Mouse (Mus musculus) macrophage (primary cell): ENCODE measurements around the gene B230104I21Rik. TPM values are rescaled to one million over a fixed set of nuclear protein-coding genes. Genes with fewer than 3 reads are reported as not detected.

Source experiments
- H3K27ac ChIP-seq: fragments of 350-480 bp; formaldehyde crosslinking; 2 replicates; pipeline ENCODE4 v1.9.0; 2021
- H3K36me3 ChIP-seq: fragments of 350-480 bp; formaldehyde crosslinking; 2 replicates; pipeline ENCODE4 v1.9.0; 2021; ENCODE audit errors: inconsistent target
- H3K4me3 ChIP-seq: fragments of 350-480 bp; formaldehyde crosslinking; 2 replicates; pipeline ENCODE4 v1.9.0; 2021; ENCODE audit errors: inconsistent target
- H3K79me2 ChIP-seq: fragments of 350-480 bp; formaldehyde crosslinking; 2 replicates; pipeline ENCODE4 v1.9.0; 2021; ENCODE audit errors: inconsistent target
- WGBS: methylation state at CpG from one replicate; pipeline ENCODE4 v1.1.7; 2026; ENCODE audit warnings: inconsistent platforms; ENCODE audit not compliant: missing documents; 5-methylcytosine and 5-hydroxymethylcytosine counted together
- polyA plus RNA-seq: library from polyadenylated mRNA; stranded (reverse); fragments of 250-400 nt; gene quantifications from 3 replicates; pipeline ENCODE4 v1.2.4, GENCODE M21; 2018; ENCODE audit warnings: inconsistent platforms

B230104I21Rik gene
- polyA plus RNA-seq, 1 experiment from 2014 or later: not detected

- H3K36me3 ChIP-seq: no peaks in the 10 kb centered on the region
- H3K79me2 ChIP-seq: no peaks in the 10 kb centered on the region
- no peak overlapping the region for H3K4me3 ChIP-seq
- 89% methylated on average over 6 of the region's 6 CpGs for WGBS
- no peak overlapping the region for H3K27ac ChIP-seq
Measured at GRCm38 (mm10) chr4:154366836-154367235, 30.9 kb downstream of the B230104I21Rik start.

- H3K36me3 ChIP-seq: no peaks in the 10 kb centered on the region
- WGBS: 84% methylated on average over 5 of the region's 5 CpGs
- no peaks in the 10 kb centered on the region for H3K79me2 ChIP-seq
- H3K4me3 ChIP-seq: no peak overlapping the region
- no peak overlapping the region for H3K27ac ChIP-seq
Measured at GRCm38 (mm10) chr4:154369089-154369488, 33.2 kb downstream of the B230104I21Rik start.

GRCm38 (mm10) chr4:154370841-154371240 lies 34.9 kb downstream of the B230104I21Rik start:
- H3K79me2 ChIP-seq: no peaks in the 10 kb centered on the region
- no peaks in the 10 kb centered on the region for H3K36me3 ChIP-seq
- 81% methylated on average over 8 of the region's 8 CpGs for WGBS
- no peak overlapping the region for H3K27ac ChIP-seq
- no peak overlapping the region for H3K4me3 ChIP-seq

GRCm38 (mm10) chr4:154371542-154372247 lies 35.8 kb downstream of the B230104I21Rik start:
- Histone ChIP-seq H3K79me2 (no peaks in the 10 kb centered on the region), H3K4me3 (no peak overlapping the region), H3K36me3 (no peaks in the 10 kb centered on the region), H3K27ac (no peak overlapping the region)
- WGBS: 89% methylated on average over 13 of the region's 13 CpGs

- Histone ChIP-seq H3K4me3 (no peak overlapping the region), H3K27ac (no peak overlapping the region), H3K79me2 (no peaks in the 10 kb centered on the region), H3K36me3 (no peaks in the 10 kb centered on the region)
- WGBS: 47% methylated on average over 10 of the region's 10 CpGs
Measured at GRCm38 (mm10) chr4:154375939-154376625, 40.2 kb downstream of the B230104I21Rik start.

GRCm38 (mm10) chr4:154378876-154379275 lies 42.9 kb downstream of the B230104I21Rik start:
- Histone ChIP-seq H3K79me2 (no peaks in the 10 kb centered on the region), H3K36me3 (no peaks in the 10 kb centered on the region), H3K4me3 (no peak overlapping the region), H3K27ac (no peak overlapping the region)
- 93% methylated on average over 2 of the region's 2 CpGs for WGBS

- H3K79me2 ChIP-seq: no peaks in the 10 kb centered on the region
- WGBS: 94% methylated on average over 8 of the region's 8 CpGs
- H3K36me3 ChIP-seq: no peaks in the 10 kb centered on the region
- H3K27ac ChIP-seq: no peak overlapping the region
- H3K4me3 ChIP-seq: no peak overlapping the region
Measured at GRCm38 (mm10) chr4:154385208-154385607, 49.3 kb downstream of the B230104I21Rik start.

- 85% methylated on average over 2 of the region's 2 CpGs for WGBS
- no peak overlapping the region for H3K4me3 ChIP-seq
- no peaks in the 10 kb centered on the region for H3K36me3 ChIP-seq
Measured at GRCm38 (mm10) chr4:154385918-154386317, 50.0 kb downstream of the B230104I21Rik start.

GRCm38 (mm10) chr4:154386810-154387209 lies 50.9 kb downstream of the B230104I21Rik start:
- H3K27ac ChIP-seq: no peak overlapping the region
- no peak overlapping the region for H3K4me3 ChIP-seq
- no peaks in the 10 kb centered on the region for H3K36me3 ChIP-seq
- no peaks in the 10 kb centered on the region for H3K79me2 ChIP-seq
- 85% methylated on average over 8 of the region's 8 CpGs for WGBS

More at GRCm38 (mm10) chr4:154385918-154386317, 50.0 kb downstream of the B230104I21Rik start:
- Histone ChIP-seq H3K27ac (no peak overlapping the region), H3K79me2 (no peaks in the 10 kb centered on the region)

GRCm38 (mm10) chr4:154389641-154390040 lies 53.7 kb downstream of the B230104I21Rik start:
- Histone ChIP-seq H3K36me3 (no peaks in the 10 kb centered on the region), H3K4me3 (no peak overlapping the region), H3K79me2 (no peaks in the 10 kb centered on the region), H3K27ac (no peak overlapping the region)
- 97% methylated on average over 2 of the region's 2 CpGs for WGBS

GRCm38 (mm10) chr4:154390333-154391080 lies 54.6 kb downstream of the B230104I21Rik start:
- no peaks in the 10 kb centered on the region for H3K36me3 ChIP-seq
- H3K27ac ChIP-seq: no peak overlapping the region
- 15% methylated on average over 20 of the region's 20 CpGs for WGBS
- H3K79me2 ChIP-seq: no peaks in the 10 kb centered on the region
- no peak overlapping the region for H3K4me3 ChIP-seq

- no peak overlapping the region for H3K4me3 ChIP-seq
- 100% methylated on average over 1 of the region's 1 CpGs for WGBS
- H3K79me2 ChIP-seq: no peaks in the 10 kb centered on the region
Measured at GRCm38 (mm10) chr4:154392641-154393040, 56.7 kb downstream of the B230104I21Rik start.

GRCm38 (mm10) chr4:154393196-154394122 lies 57.5 kb downstream of the B230104I21Rik start:
- Histone ChIP-seq H3K79me2 (no peaks in the 10 kb centered on the region), H3K27ac (no peak overlapping the region), H3K4me3 (no peak overlapping the region), H3K36me3 (no peaks in the 10 kb centered on the region)
- WGBS: 75% methylated on average over 18 of the region's 18 CpGs

More at GRCm38 (mm10) chr4:154392641-154393040, 56.7 kb downstream of the B230104I21Rik start:
- Histone ChIP-seq H3K36me3 (no peaks in the 10 kb centered on the region), H3K27ac (no peak overlapping the region)
